9 mouse cellular contexts compared by ENCODE assay signal in genomic region chr3:153984428-153985340, GRCm38 (mm10). TPM values are rescaled to one million over a fixed set of nuclear protein-coding genes. Genes with fewer than 3 reads are reported as not detected.
A peak's percentile ranks its signal among the peaks of the same experiment; 100 is the strongest.
DNase-seq lines count a peak whose midpoint lies in the region; ATAC-seq and TF ChIP-seq lines count a peak whose summit lies in the region.
"Had no signal": no experiment of that assay in that cellular context is flagged by ENCODE, and none has a peak within 500 bp of the region (broad histone marks: within the 10 kb centered on the region; RNA-seq: fewer than 3 reads in every experiment).

No protein-coding gene starts in this region.

- ATAC-seq in cerebellum, adult (ENCODE audit: insufficient number of reproducible peaks, low FRiP score, low TSS enrichment): peak; percentile 57
- peak; percentile 77 to 81 for ATAC-seq in hematopoietic stem cell, adult 5-6 weeks (replicated peaks in 1 of 2; ENCODE audit: insufficient read depth in 1 of 2, low FRiP score in 2 of 2, low TSS enrichment in 1 of 2, low read depth in 1 of 2, poor library complexity in 2 of 2, severe bottlenecking in 2 of 2)
- 0 out of 2 replicates have a peak, but pooled peaks have one; percentile 44 for ATAC-seq in midbrain, postnatal 0 days (ENCODE audit: low FRiP score)

- DNase-seq in cerebellum, adult 11 months: no peak
- DNase-seq in thymus, postnatal 14 days: peak; percentile 16
- DNase-seq in thymus, adult 18-20 months: no peak
- peak; percentile 23 for DNase-seq in left cerebral cortex, adult 18-20 months (ENCODE audit: low spot score in 2 of 2)
- DNase-seq in midbrain, postnatal 0 days (ENCODE audit: low spot score): peak; percentile 58
- no peak for DNase-seq in layer of hippocampus, adult 8-10 months (ENCODE audit: low spot score in 2 of 2)

- H3K4me2 ChIP-seq in midbrain, postnatal 0 days (ENCODE audit: low read depth, low read length, poor library complexity, severe bottlenecking): no peak overlapping the region

- no peaks in the 10 kb centered on the region for H3K27me3 ChIP-seq in midbrain, postnatal 0 days (ENCODE audit: insufficient read depth, low read length)

- no peaks in the 10 kb centered on the region for H3K36me3 ChIP-seq in midbrain, postnatal 0 days (ENCODE audit: insufficient read depth, low read length)

- no peak overlapping the region for H3K9ac ChIP-seq in midbrain, postnatal 0 days (replicated peaks; ENCODE audit: low read length, poor library complexity, severe bottlenecking)

- WGBS in midbrain, postnatal 0 days: 54% methylated on average over 10 of the region's 10 CpGs

- H3K27ac ChIP-seq in midbrain, postnatal 0 days (ENCODE audit: low read depth, low read length): no peak overlapping the region

- TF ChIP-seq CTCF in midbrain, postnatal 0 days (IDR thresholded peaks at IDR 0.05): peak; percentile 82

- no peaks in the 10 kb centered on the region for H3K4me1 ChIP-seq in midbrain, postnatal 0 days (ENCODE audit: insufficient read depth, low read length)
- H3K4me1 ChIP-seq: megakaryocyte, embryonic 14.5 days had no signal

- H3K4me3 ChIP-seq in midbrain, postnatal 0 days (ENCODE audit: low read depth, low read length): no peak overlapping the region
- H3K4me3 ChIP-seq: megakaryocyte, embryonic 14.5 days had no signal

- H3K9me3 ChIP-seq in midbrain, postnatal 0 days (ENCODE audit: low read length): no peaks in the 10 kb centered on the region
- H3K9me3 ChIP-seq: megakaryocyte, embryonic 14.5 days had no signal

RNA-seq across cellular contexts. Expression of gene Slc44a5, which starts 11.4 kb away (rescaled TPM):
- total RNA-seq in hematopoietic stem cell, adult 5-6 weeks (2017): not detected in 2 replicates
- 1 to 10 TPM; 7.0 to 8.3 TPM for total RNA-seq in left cerebral cortex, adult 18-20 months (2021)
- 27.3 and 32.6 TPM in 2 replicates for total RNA-seq in midbrain, postnatal 0 days (2014; rRNA removed)
- 5.4 and 6.3 TPM in 2 replicates for polyA plus RNA-seq in midbrain, postnatal 0 days (2015; fragmentation: Nextera tagmentation; extraction: Ambion mirVana)
- total RNA-seq in layer of hippocampus, adult 8-10 months (2022): 10 to 100 TPM; 28.3 to 56.4 (median 43.1) TPM

RNA-seq across cellular contexts. Expression of gene Acadm, which starts 40.3 kb away (rescaled TPM):
- 359 and 587 TPM in 2 replicates for total RNA-seq in hematopoietic stem cell, adult 5-6 weeks (2017)
- total RNA-seq in left cerebral cortex, adult 18-20 months (2021): 10 to 100 TPM; 39.9 to 41.1 TPM
- total RNA-seq in midbrain, postnatal 0 days (2014; rRNA removed): 44.1 and 68.3 TPM in 2 replicates
- polyA plus RNA-seq in midbrain, postnatal 0 days (2015; fragmentation: Nextera tagmentation; extraction: Ambion mirVana): 58.2 and 60.6 TPM in 2 replicates
- 10 to 100 TPM; 42.0 to 60.0 (median 46.9) TPM for total RNA-seq in layer of hippocampus, adult 8-10 months (2022)

Comparison
In these comparisons a context has a peak if more than half of its experiments do, and no peak if none do; other contexts are left out.
1. DNase-seq: peak in thymus, postnatal 14 days (single experiment), left cerebral cortex, adult 18-20 months (2 of 2) and midbrain, postnatal 0 days (single experiment); none in cerebellum, adult 11 months (single experiment), thymus, adult 18-20 months (0 of 2) and layer of hippocampus, adult 8-10 months (0 of 2).
2. Peak in every context shown above with its lines, with median percentiles within 50 percentile points of each other: ATAC-seq.